Mouse (Mus musculus): ENCODE measurements around the gene Slc12a8.

Gene Slc12a8

DNA sequence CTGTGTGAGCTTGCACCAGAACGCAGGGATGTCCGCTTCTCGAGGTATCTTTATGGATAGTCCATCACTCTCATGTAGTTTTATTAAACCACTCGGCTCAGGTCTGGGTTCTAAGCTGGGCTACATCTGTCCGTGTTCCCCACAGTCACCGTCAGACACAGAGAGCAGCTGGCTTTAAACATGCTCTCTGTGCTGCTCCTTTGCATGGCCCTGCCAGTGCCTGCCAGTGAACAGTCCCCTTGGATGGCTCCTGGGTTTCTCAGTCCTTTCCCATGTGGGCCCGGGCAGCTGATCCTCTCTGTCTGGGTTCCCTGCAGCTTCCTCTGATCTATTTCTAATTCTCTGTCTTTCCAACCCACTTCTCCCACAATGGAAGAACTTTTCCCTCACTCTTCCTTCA, 93.3 kb downstream of the Slc12a8 start:
- no peak for DNase-seq (ENCODE audit: low spot score in 2 of 2)

GRCm38 (mm10) chr16:33611291-33611690, 94.2 kb downstream of the Slc12a8 start:
- no peak for DNase-seq (ENCODE audit: low spot score in 2 of 2)

DNA sequence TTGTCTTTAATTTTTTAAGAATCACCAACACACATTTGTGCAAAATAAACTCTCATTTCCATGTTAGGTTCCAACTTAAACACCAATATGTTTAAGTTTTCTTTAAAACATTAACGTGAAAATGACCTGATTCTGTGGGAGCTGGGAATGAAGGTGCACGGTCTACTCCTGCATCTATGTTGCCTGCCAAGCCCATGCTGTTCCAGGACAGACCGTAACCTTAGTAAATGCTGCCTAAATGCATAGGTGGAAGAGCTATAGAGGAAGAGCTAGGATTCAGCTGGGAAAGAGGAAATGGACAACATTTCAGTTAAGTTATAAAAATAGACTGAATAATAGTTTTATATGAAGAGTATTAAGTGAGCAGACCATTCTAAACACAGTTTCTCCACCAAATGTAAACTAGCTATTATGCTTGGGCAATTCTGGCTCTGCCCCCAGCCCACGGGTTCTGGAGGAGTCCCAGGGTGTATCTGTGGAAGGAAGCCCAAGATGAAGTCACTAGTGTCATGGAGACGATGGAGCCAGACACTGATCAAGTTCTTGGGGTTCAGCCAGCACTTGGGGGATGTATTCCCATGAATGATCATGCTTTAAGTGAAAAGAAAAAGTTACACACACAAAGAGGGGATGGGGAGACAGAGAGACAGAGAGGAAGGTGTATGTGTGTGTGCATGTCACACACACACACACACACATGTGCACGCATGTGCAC, 95.1 kb downstream of the Slc12a8 start:
- DNase-seq (ENCODE audit: low spot score in 2 of 2), result no peak

DNA sequence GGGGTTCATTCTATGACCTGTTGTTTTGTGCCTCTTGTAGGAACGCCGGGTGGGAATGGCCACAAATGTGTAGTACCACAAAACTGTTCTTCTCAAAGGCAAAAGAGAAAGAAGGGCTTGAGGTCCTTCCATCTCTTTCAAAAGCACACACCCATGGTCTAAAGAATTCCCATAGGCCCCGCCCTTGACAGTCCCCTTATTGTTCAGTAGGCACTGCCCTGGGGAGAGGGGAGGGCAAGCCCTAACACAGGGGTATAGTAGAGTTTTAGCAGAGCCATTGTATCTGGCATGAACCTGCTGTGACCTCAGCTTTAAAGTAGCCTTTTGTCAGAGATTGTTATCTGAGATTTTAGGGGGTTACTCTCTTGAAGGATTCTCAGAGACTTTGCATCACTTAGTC, 98.9 kb downstream of the Slc12a8 start:
- DNase-seq (ENCODE audit: low spot score in 2 of 2), result no peak

DNA sequence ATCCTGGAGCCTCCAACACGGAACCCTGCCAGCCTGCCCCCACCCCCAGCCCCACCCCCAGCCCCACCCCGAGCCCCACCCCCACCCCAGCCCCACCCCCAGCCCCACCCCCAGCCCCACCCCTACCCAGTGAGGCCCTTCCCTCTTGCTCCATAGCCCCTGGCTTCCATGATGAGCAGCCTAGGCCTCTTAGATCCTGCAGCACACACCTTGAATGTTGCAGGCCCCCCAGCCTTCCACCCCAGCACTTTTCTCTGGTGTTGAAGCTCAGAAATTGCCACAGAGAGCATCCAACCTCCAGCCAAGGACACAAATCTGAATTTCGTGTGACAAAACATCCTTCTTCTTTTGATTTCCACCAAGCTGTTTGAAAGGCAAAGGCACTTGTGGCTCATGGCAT, 104.7 kb downstream of the Slc12a8 start:
- DNase-seq (ENCODE audit: low spot score in 2 of 2), result no peak

DNA sequence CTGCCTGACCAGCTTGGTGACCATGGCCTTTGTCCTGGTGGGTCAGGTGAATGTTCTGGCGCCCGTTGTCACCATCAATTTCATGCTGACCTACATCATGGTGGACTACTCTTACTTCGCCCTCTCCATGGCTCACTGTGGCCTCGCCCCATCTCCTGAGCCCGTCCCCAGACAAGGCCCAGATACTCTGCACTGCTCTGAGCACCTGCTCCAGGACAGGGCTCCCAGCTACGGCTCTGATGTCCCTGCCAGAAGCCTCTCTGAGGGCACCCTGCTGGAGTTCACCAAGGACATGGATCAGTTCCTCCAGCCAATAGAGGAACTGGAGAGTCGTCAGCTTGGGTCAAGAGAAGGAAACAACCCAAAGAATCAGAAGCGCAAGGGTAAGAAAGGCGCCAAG, 107.5 kb downstream of the Slc12a8 start:
- no peak for DNase-seq (ENCODE audit: low spot score in 2 of 2)

GRCm38 (mm10) chr16:33629539-33629938, 112.4 kb downstream of the Slc12a8 start:
- no peak for DNase-seq (ENCODE audit: low spot score in 2 of 2)

- DNase-seq (ENCODE audit: low spot score in 2 of 2), result no peak
These were observed 118.9 kb downstream of the Slc12a8 start for GRCm38 (mm10) chr16:33635836-33636595.

DNA sequence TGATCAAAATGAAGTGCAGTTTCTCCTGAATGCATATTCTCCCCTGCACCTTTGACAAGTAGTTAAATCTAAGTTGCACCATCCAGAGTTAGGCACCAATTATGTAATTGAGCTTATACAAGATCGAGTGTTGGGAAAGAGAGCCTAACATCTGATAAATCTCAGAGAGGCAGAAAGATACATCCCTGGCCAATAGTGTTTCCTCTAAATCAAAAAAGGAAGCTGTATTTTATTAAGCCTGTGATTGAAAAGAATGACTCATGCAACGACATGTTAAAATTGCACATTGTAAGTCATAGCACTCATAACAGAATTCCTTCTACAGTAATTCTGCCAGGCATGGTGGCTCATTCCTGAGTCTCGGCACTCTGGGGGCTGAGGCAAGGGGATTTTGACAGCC, 124.7 kb downstream of the Slc12a8 start:
- DNase-seq (ENCODE audit: low spot score in 2 of 2), result no peak

DNA sequence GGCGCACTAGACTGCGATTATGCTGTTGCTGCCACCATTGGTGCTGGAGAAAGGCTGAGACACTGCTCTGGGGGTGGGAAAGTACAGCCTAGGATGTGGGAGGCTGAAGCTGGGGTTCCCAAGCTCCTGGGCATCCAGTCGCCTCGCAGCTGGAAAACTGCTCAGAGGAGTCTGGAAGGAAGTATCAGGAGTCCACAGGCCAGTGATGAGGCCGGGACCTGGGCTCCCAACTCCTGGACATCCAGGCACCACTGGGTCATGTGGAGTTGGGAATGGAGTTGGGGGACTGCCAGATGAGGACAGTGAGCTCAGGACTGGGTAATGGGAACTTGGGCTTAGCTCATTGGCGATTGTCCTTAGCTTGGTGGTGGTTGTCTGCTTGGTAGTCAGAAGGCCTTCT, 136.0 kb downstream of the Slc12a8 start:
- no peak for DNase-seq (ENCODE audit: low spot score in 2 of 2)

DNA sequence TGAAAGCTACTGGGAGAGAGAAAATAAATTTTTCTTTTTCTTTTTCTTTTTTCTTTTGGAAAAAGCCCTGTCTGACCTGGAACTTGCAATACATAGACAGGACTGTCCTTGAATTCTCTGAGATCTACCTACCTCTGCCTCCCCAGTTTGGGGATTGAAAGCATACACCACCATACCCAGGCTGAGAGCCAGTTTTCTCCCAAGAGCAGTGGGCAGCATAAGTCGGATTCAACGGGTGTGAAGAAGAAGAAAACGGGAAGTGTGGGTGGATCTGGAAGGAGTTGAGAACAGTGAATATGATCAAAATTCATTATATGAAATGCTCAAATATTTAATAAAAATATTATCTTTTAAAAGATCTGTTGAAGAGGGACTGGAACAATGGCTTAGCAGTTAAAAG, 138.3 kb downstream of the Slc12a8 start:
- DNase-seq (ENCODE audit: low spot score in 2 of 2), result no peak

DNA sequence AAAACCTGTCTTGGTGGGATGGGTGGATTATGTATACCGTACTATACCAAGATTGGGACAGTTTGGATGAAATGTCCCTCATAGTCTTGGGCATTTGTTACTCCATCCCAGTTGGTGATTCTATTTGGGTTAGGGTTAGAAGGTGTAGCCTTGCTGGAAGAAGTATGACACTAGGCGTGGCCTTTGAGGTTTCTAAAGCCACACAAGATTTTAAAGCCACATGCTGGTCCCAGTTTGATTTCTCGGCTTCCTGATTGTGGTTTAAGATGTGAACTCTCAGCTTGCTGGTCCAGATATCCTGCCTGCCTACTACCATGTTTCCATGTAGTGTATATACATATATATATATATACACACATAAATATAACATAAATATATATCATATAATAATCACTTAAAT, 140.1 kb downstream of the Slc12a8 start:
- DNase-seq (ENCODE audit: low spot score in 2 of 2), result no peak

GRCm38 (mm10) chr16:33658121-33658520, 141.0 kb downstream of the Slc12a8 start:
- DNase-seq (ENCODE audit: low spot score in 2 of 2), result no peak

DNA sequence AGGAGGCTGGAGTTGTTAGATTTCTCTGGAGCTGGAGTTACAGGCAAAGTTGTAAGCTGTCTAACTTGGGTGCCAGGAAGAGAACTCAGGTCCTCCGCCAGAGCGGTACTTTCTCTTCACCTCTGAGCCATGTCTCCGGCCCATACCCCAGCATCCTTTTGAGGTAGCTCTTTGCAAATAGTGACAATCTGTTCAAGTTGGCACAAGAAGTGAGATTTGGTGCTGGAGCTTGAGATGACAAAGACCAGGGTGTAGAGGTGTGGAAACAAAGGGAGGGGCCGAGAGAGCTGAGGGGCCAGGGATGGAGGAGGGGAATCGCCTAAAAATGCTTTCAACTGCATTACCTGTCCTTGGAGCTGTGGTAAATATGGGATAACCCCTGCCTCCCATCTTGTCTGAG, 142.4 kb downstream of the Slc12a8 start:
- no peak for DNase-seq (ENCODE audit: low spot score in 2 of 2)

GRCm38 (mm10) chr16:33660125-33660524, 143.0 kb downstream of the Slc12a8 start:
- no peak for DNase-seq (ENCODE audit: low spot score in 2 of 2)

GRCm38 (mm10) chr16:33662841-33663240, 145.7 kb downstream of the Slc12a8 start:
- no peak for DNase-seq (ENCODE audit: low spot score in 2 of 2)

GRCm38 (mm10) chr16:33666226-33666625, 149.1 kb downstream of the Slc12a8 start:
- no peak for DNase-seq (ENCODE audit: low spot score in 2 of 2)

- DNase-seq (ENCODE audit: low spot score in 2 of 2), result no peak
These were observed 149.9 kb downstream of the Slc12a8 start for GRCm38 (mm10) chr16:33666985-33667538.

DNA sequence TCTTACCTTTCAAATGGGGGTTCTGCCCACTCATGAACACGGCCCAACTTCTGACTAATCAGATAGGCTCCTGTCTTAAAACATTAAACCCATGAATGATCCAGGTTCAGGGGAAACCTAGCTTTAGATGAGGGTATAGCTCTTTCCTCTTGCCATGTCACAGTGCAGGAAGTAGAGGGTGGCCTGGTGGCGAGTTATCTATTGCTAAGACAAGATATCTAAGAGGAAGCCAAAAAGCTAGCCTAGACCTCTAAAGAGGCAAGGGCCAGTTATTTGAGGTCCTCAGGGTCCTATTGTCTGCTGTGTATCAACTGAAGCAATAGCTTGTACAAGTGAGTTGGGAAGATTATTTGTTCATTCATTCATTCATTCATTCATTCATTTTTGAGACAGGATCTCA, 151.3 kb downstream of the Slc12a8 start:
- no peak for DNase-seq (ENCODE audit: low spot score in 2 of 2)

GRCm38 (mm10) chr16:33669072-33669471, 151.9 kb downstream of the Slc12a8 start:
- DNase-seq (ENCODE audit: low spot score in 2 of 2), result no peak

- no peak for DNase-seq (ENCODE audit: low spot score in 2 of 2)
These were observed 153.2 kb downstream of the Slc12a8 start for GRCm38 (mm10) chr16:33670340-33670739.

- no peak for DNase-seq (ENCODE audit: low spot score in 2 of 2)
These were observed 153.8 kb downstream of the Slc12a8 start for GRCm38 (mm10) chr16:33670933-33671332.

GRCm38 (mm10) chr16:33672188-33672587, 155.1 kb downstream of the Slc12a8 start:
- DNase-seq (ENCODE audit: low spot score in 2 of 2), result no peak

All from spleen, postnatal 36 days (tissue).